Mouse (Mus musculus) liver, embryonic 11.5 days (tissue): Measurements from ENCODE around the gene Fam210b. TPM values are rescaled to one million over a fixed set of nuclear protein-coding genes. Genes with fewer than 3 reads are reported as not detected.
"Not testable (repeated sequence)": the region's sequence is repeated elsewhere in the genome, so short reads cannot be mapped to it uniquely, and the experiment has no call there.

Source experiments
- ATAC-seq: fragments of 200-750 bp; cut with Nextera tagmentation; replicated peaks from 2 replicates; pipeline ENCODE4 v1.8.0; 2017; ENCODE audit warnings: moderate number of reproducible peaks, mild to moderate bottlenecking, moderate TSS enrichment, moderate library complexity; ENCODE audit not compliant: low FRiP score
- DNase-seq: peaks from one replicate; pipeline ENCODE4 v3.0.0-alpha.2; 2017; ENCODE audit warnings: low spot score
- H3K27ac ChIP-seq: fragments of 300-500 bp; sonication (generic); 2 replicates; pipeline ENCODE4 v1.5.1; 2014; ENCODE audit warnings: mild to moderate bottlenecking, low read depth, low read length, control low read depth
- H3K27me3 ChIP-seq: fragments of 300-500 bp; sonication (generic); replicated peaks from 2 replicates; pipeline ENCODE4 v1.6.1; 2014; ENCODE audit warnings: low read length, mixed read lengths; ENCODE audit not compliant: control insufficient read depth, insufficient read depth
- H3K36me3 ChIP-seq: fragments of 300-500 bp; sonication (generic); 2 replicates; pipeline ENCODE4 v1.6.1; 2014; ENCODE audit warnings: mild to moderate bottlenecking, low read length, moderate library complexity, mixed read lengths; ENCODE audit not compliant: control insufficient read depth, insufficient read depth
- H3K4me1 ChIP-seq: fragments of 300-500 bp; sonication (generic); replicated peaks from 2 replicates; pipeline ENCODE4 v1.6.1; 2014; ENCODE audit warnings: low read length, mixed read lengths; ENCODE audit not compliant: control insufficient read depth, insufficient read depth
- H3K4me2 ChIP-seq: fragments of 300-500 bp; sonication (generic); 2 replicates; pipeline ENCODE4 v1.6.1; 2014; ENCODE audit warnings: mild to moderate bottlenecking, control low read depth, moderate library complexity
- H3K4me3 ChIP-seq: fragments of 300-500 bp; sonication (generic); 2 replicates; pipeline ENCODE4 v1.5.1; 2014; ENCODE audit warnings: low read depth, low read length, control low read depth
- H3K9ac ChIP-seq: fragments of 300-500 bp; sonication (generic); 2 replicates; pipeline ENCODE4 v1.6.1; 2014; ENCODE audit warnings: low read depth, low read length, control low read depth
- H3K9me3 ChIP-seq: fragments of 300-500 bp; sonication (generic); 2 replicates; pipeline ENCODE4 v1.6.1; 2016; ENCODE audit warnings: low read length, inconsistent platforms, mixed read lengths; ENCODE audit not compliant: control insufficient read depth
- WGBS: fragments of 180-500 bp; shearing (Covaris S2); extraction: QIAGEN DNeasy Blood & Tissue Kit; methylation state at CpG from one replicate; pipeline ENCODE4 v1.1.7; 2014; 5-methylcytosine and 5-hydroxymethylcytosine counted together
- polyA plus RNA-seq: library from polyadenylated mRNA; unstranded; fragments of >200 nt; fragmentation: Nextera tagmentation; extraction: Ambion mirVana; gene quantifications from 2 replicates; pipeline ENCODE4 v1.2.1, GENCODE M21; 2014

Gene Fam210b
- 56.2 and 63.7 TPM in 2 replicates for polyA plus RNA-seq

GRCm38 (mm10) chr2:172345258-172345738 is at the start of gene Fam210b:
Fam210b (plus strand) TSS chr2:172345565.
- Histone ChIP-seq H3K4me1 (peaks cover 46% of the 10 kb centered on the region), H3K9me3 (no peaks in the 10 kb centered on the region), H3K36me3 (no peaks in the 10 kb centered on the region), H3K27ac (peak within 1 kb of the TSS; percentile 98), H3K4me3 (peak within 1 kb of the TSS; percentile 92), H3K9ac (peak within 1 kb of the TSS; percentile 93), H3K27me3 (no peaks in the 10 kb centered on the region), H3K4me2 (peak within 1 kb of the TSS; percentile 91)
- WGBS = 1% methylated on average over 35 of the region's 35 CpGs
- peak; percentile 92 for DNase-seq
- ATAC-seq = peak; percentile 83

- no peak for DNase-seq
- Histone ChIP-seq H3K27me3 (no peaks in the 10 kb centered on the region), H3K9ac (no peak overlapping the region; the same call in 1 of the 2 replicates), H3K4me1 (peaks cover 22% of the 10 kb centered on the region), H3K4me2 (peak overlapping the region; percentile 28), H3K9me3 (no peaks in the 10 kb centered on the region), H3K27ac (peak overlapping the region; percentile 51), H3K36me3 (no peaks in the 10 kb centered on the region), H3K4me3 (no peak overlapping the region)
- ATAC-seq = peak; percentile 93
- WGBS = 17% methylated on average over 1 of the region's 1 CpGs
Observed at GRCm38 (mm10) chr2:172298083-172298482, 47.3 kb upstream of the Fam210b start.

GRCm38 (mm10) chr2:172298542-172298941 is 46.8 kb upstream of the Fam210b start:
- H3K36me3 ChIP-seq = no peaks in the 10 kb centered on the region
- 15% methylated on average over 1 of the region's 1 CpGs for WGBS
- no peak overlapping the region; the same call in 1 of the 2 replicates for H3K9ac ChIP-seq
- H3K4me2 ChIP-seq = peak overlapping the region; percentile 28
- H3K4me3 ChIP-seq = no peak overlapping the region
- ATAC-seq (peak; percentile 40), DNase-seq (no peak)
- no peaks in the 10 kb centered on the region for H3K27me3 ChIP-seq
- no peaks in the 10 kb centered on the region for H3K9me3 ChIP-seq
- H3K4me1 ChIP-seq = peaks cover 22% of the 10 kb centered on the region
- H3K27ac ChIP-seq = peak overlapping the region; percentile 51

- H3K4me2 ChIP-seq = no peak overlapping the region
- DNase-seq (no peak), ATAC-seq (no peak)
- H3K9me3 ChIP-seq = no peaks in the 10 kb centered on the region
- no peaks in the 10 kb centered on the region for H3K36me3 ChIP-seq
- WGBS = 30% methylated on average over 14 of the region's 14 CpGs
- H3K4me1 ChIP-seq = peaks cover 22% of the 10 kb centered on the region
- no peak overlapping the region for H3K4me3 ChIP-seq
- H3K27ac ChIP-seq = no peak overlapping the region; the same call in 1 of the 2 replicates
- no peaks in the 10 kb centered on the region for H3K27me3 ChIP-seq
- no peak overlapping the region for H3K9ac ChIP-seq
Observed at GRCm38 (mm10) chr2:172299126-172299921, 46.0 kb upstream of the Fam210b start.

- ATAC-seq (no peak), DNase-seq (no peak)
- no peak overlapping the region for H3K4me3 ChIP-seq
- no peaks in the 10 kb centered on the region for H3K36me3 ChIP-seq
- H3K9ac ChIP-seq = no peak overlapping the region
- H3K4me1 ChIP-seq = peaks cover 22% of the 10 kb centered on the region
- H3K9me3 ChIP-seq = no peaks in the 10 kb centered on the region
- no peak overlapping the region for H3K4me2 ChIP-seq
- no peak overlapping the region for H3K27ac ChIP-seq
- H3K27me3 ChIP-seq = no peaks in the 10 kb centered on the region
- WGBS = 82% methylated on average over 5 of the region's 5 CpGs
Observed at GRCm38 (mm10) chr2:172302396-172302795, 43.0 kb upstream of the Fam210b start.

- H3K27ac ChIP-seq = no peak overlapping the region; the same call in 1 of the 2 replicates
- H3K4me2 ChIP-seq = no peak overlapping the region
- WGBS = 69% methylated on average over 8 of the region's 8 CpGs
- H3K27me3 ChIP-seq = no peaks in the 10 kb centered on the region
- H3K9ac ChIP-seq = no peak overlapping the region
- ATAC-seq (no peak), DNase-seq (no peak)
- H3K4me3 ChIP-seq = no peak overlapping the region
- no peaks in the 10 kb centered on the region for H3K9me3 ChIP-seq
- H3K4me1 ChIP-seq = peaks cover 7% of the 10 kb centered on the region
- H3K36me3 ChIP-seq = no peaks in the 10 kb centered on the region
Observed at GRCm38 (mm10) chr2:172304118-172304708, 41.2 kb upstream of the Fam210b start.

GRCm38 (mm10) chr2:172305546-172305945 is 39.8 kb upstream of the Fam210b start:
- WGBS = 69% methylated on average over 7 of the region's 7 CpGs
- DNase-seq, H3K4me3 ChIP-seq, H3K36me3 ChIP-seq, H3K9ac ChIP-seq, H3K27me3 ChIP-seq, H3K27ac ChIP-seq, ATAC-seq, H3K4me1 ChIP-seq, H3K4me2 ChIP-seq, H3K9me3 ChIP-seq: not testable (repeated sequence)

GRCm38 (mm10) chr2:172306544-172306943 is 38.8 kb upstream of the Fam210b start:
- 61% methylated on average over 4 of the region's 4 CpGs for WGBS
- no peak overlapping the region for H3K4me2 ChIP-seq
- ATAC-seq (no peak), DNase-seq (no peak)
- no peaks in the 10 kb centered on the region for H3K4me1 ChIP-seq
- no peaks in the 10 kb centered on the region for H3K27me3 ChIP-seq
- H3K36me3 ChIP-seq = no peaks in the 10 kb centered on the region
- no peaks in the 10 kb centered on the region for H3K9me3 ChIP-seq
- no peak overlapping the region for H3K9ac ChIP-seq
- H3K4me3 ChIP-seq = no peak overlapping the region
- H3K27ac ChIP-seq = no peak overlapping the region
